Mouse (Mus musculus): Measurements from ENCODE around the gene Hnf4a.
"Not testable (repeated sequence)": the region's sequence is repeated elsewhere in the genome, so short reads cannot be mapped to it uniquely, and the experiment has no call there.

Gene Hnf4a

GRCm38 (mm10) chr2:163506300-163507004 is at the start of gene Hnf4a:
Gene Hnf4a (plus strand): TSS chr2:163506808.
- DNase-seq, result no peak

- no peak for DNase-seq
Measured at GRCm38 (mm10) chr2:163458539-163459265, 47.9 kb upstream of the Hnf4a start.

GRCm38 (mm10) chr2:163459380-163459779 is 47.2 kb upstream of the Hnf4a start:
- no peak for DNase-seq

- no peak for DNase-seq
Measured at GRCm38 (mm10) chr2:163460622-163461021, 46.0 kb upstream of the Hnf4a start.

GRCm38 (mm10) chr2:163461307-163461706 is 45.3 kb upstream of the Hnf4a start:
- DNase-seq, result not testable (repeated sequence)

- no peak for DNase-seq
Measured at GRCm38 (mm10) chr2:163462386-163462785, 44.2 kb upstream of the Hnf4a start.

GRCm38 (mm10) chr2:163462801-163463200 is 43.8 kb upstream of the Hnf4a start:
- DNase-seq, result no peak

- no peak for DNase-seq
Measured at GRCm38 (mm10) chr2:163463251-163463769, 43.3 kb upstream of the Hnf4a start.

- DNase-seq, result no peak
Measured at GRCm38 (mm10) chr2:163463998-163464397, 42.6 kb upstream of the Hnf4a start.

GRCm38 (mm10) chr2:163464562-163464961 is 42.0 kb upstream of the Hnf4a start:
- DNase-seq, result no peak

- DNase-seq, result no peak
Measured at GRCm38 (mm10) chr2:163466771-163467170, 39.8 kb upstream of the Hnf4a start.

GRCm38 (mm10) chr2:163467585-163467984 is 39.0 kb upstream of the Hnf4a start:
- no peak for DNase-seq

GRCm38 (mm10) chr2:163468866-163469265 is 37.7 kb upstream of the Hnf4a start:
- DNase-seq, result no peak

- DNase-seq, result no peak
Measured at GRCm38 (mm10) chr2:163469711-163470110, 36.9 kb upstream of the Hnf4a start.

- no peak for DNase-seq
Measured at GRCm38 (mm10) chr2:163471136-163471535, 35.5 kb upstream of the Hnf4a start.

GRCm38 (mm10) chr2:163471710-163472465 is 34.7 kb upstream of the Hnf4a start:
- DNase-seq, result no peak

GRCm38 (mm10) chr2:163472466-163472851 is 34.1 kb upstream of the Hnf4a start, which contains the start of gene Fitm2:
Gene Fitm2 (minus strand): TSS chr2:163472629.
- peak; percentile 96 for DNase-seq

GRCm38 (mm10) chr2:163480191-163480825 is 26.3 kb upstream of the Hnf4a start:
- DNase-seq, result no peak

GRCm38 (mm10) chr2:163481539-163482029 is 25.0 kb upstream of the Hnf4a start:
- DNase-seq, result no peak

- no peak for DNase-seq
Measured at GRCm38 (mm10) chr2:163487360-163487759, 19.2 kb upstream of the Hnf4a start.

- DNase-seq, result no peak
Measured at GRCm38 (mm10) chr2:163489725-163490291, 16.8 kb upstream of the Hnf4a start.

GRCm38 (mm10) chr2:163490656-163491055 is 16.0 kb upstream of the Hnf4a start:
- no peak for DNase-seq

Data from right cerebral cortex, adult 18-20 months (tissue).